Mouse (Mus musculus): ENCODE data around the gene March1. TPM values are rescaled to one million over a fixed set of nuclear protein-coding genes. Genes with fewer than 3 reads are reported as not detected.

Gene March1
- polyA plus RNA-seq, 1 experiment = 19.5 TPM

GRCm38 (mm10) chr8:66486084-66486763, 868.5 kb downstream of the March1 start, which contains the start of gene Tma16:
TSS of gene Tma16 (minus strand) at chr8:66486530.
- TF ChIP-seq CTCF (IDR thresholded peaks at IDR 0.05; ENCODE audit: borderline replicate concordance, extremely low read depth, insufficient read depth, insufficient read length) (no peak), POLR2A (IDR thresholded peaks at IDR 0.05; ENCODE audit: borderline replicate concordance, extremely low read depth, insufficient read depth, insufficient read length, poor library complexity, severe bottlenecking) (peak; percentile 29; the same call in 1 of the 2 replicates)
- DNase-seq (ENCODE audit: low read depth) = peak; percentile 96

- DNase-seq (ENCODE audit: low read depth) = no peak
- no peak for TF ChIP-seq POLR2A (IDR thresholded peaks at IDR 0.05; ENCODE audit: borderline replicate concordance, extremely low read depth, insufficient read depth, insufficient read length, poor library complexity, severe bottlenecking)
- TF ChIP-seq CTCF (IDR thresholded peaks at IDR 0.05; ENCODE audit: borderline replicate concordance, extremely low read depth, insufficient read depth, insufficient read length) = no peak
These were observed 870.9 kb downstream of the March1 start for GRCm38 (mm10) chr8:66488556-66488955.

GRCm38 (mm10) chr8:66490624-66491023, 872.9 kb downstream of the March1 start:
- DNase-seq (ENCODE audit: low read depth) = no peak
- TF ChIP-seq POLR2A (IDR thresholded peaks at IDR 0.05; ENCODE audit: borderline replicate concordance, extremely low read depth, insufficient read depth, insufficient read length, poor library complexity, severe bottlenecking) = no peak
- no peak for TF ChIP-seq CTCF (IDR thresholded peaks at IDR 0.05; ENCODE audit: borderline replicate concordance, extremely low read depth, insufficient read depth, insufficient read length)

GRCm38 (mm10) chr8:66494496-66494895, 876.8 kb downstream of the March1 start:
- TF ChIP-seq POLR2A (IDR thresholded peaks at IDR 0.05; ENCODE audit: borderline replicate concordance, extremely low read depth, insufficient read depth, insufficient read length, poor library complexity, severe bottlenecking) (no peak), CTCF (IDR thresholded peaks at IDR 0.05; ENCODE audit: borderline replicate concordance, extremely low read depth, insufficient read depth, insufficient read length) (no peak)
- no peak for DNase-seq (ENCODE audit: low read depth)

GRCm38 (mm10) chr8:66495726-66496125, 878.0 kb downstream of the March1 start:
- TF ChIP-seq POLR2A (IDR thresholded peaks at IDR 0.05; ENCODE audit: borderline replicate concordance, extremely low read depth, insufficient read depth, insufficient read length, poor library complexity, severe bottlenecking) (no peak), CTCF (IDR thresholded peaks at IDR 0.05; ENCODE audit: borderline replicate concordance, extremely low read depth, insufficient read depth, insufficient read length) (peak; percentile 92)
- DNase-seq (ENCODE audit: low read depth) = peak; percentile 67

- TF ChIP-seq POLR2A (IDR thresholded peaks at IDR 0.05; ENCODE audit: borderline replicate concordance, extremely low read depth, insufficient read depth, insufficient read length, poor library complexity, severe bottlenecking) (no peak), CTCF (IDR thresholded peaks at IDR 0.05; ENCODE audit: borderline replicate concordance, extremely low read depth, insufficient read depth, insufficient read length) (peak; percentile 59; the same call in 1 of the 2 replicates)
- DNase-seq (ENCODE audit: low read depth) = peak; percentile 83
These were observed 879.4 kb downstream of the March1 start for GRCm38 (mm10) chr8:66496998-66497577.

GRCm38 (mm10) chr8:66503381-66503780, 885.7 kb downstream of the March1 start:
- no peak for DNase-seq (ENCODE audit: low read depth)
- TF ChIP-seq POLR2A (IDR thresholded peaks at IDR 0.05; ENCODE audit: borderline replicate concordance, extremely low read depth, insufficient read depth, insufficient read length, poor library complexity, severe bottlenecking) (no peak), CTCF (IDR thresholded peaks at IDR 0.05; ENCODE audit: borderline replicate concordance, extremely low read depth, insufficient read depth, insufficient read length) (no peak)

GRCm38 (mm10) chr8:66511537-66511936, 893.8 kb downstream of the March1 start, which contains the start of gene Tktl2:
TSS of gene Tktl2 (plus strand) at chr8:66511756.
- no peak for TF ChIP-seq CTCF (IDR thresholded peaks at IDR 0.05; ENCODE audit: borderline replicate concordance, extremely low read depth, insufficient read depth, insufficient read length)
- DNase-seq (ENCODE audit: low read depth) = no peak

GRCm38 (mm10) chr8:66519149-66519548, 901.4 kb downstream of the March1 start:
- no peak for DNase-seq (ENCODE audit: low read depth)
- TF ChIP-seq POLR2A (IDR thresholded peaks at IDR 0.05; ENCODE audit: borderline replicate concordance, extremely low read depth, insufficient read depth, insufficient read length, poor library complexity, severe bottlenecking) (no peak), CTCF (IDR thresholded peaks at IDR 0.05; ENCODE audit: borderline replicate concordance, extremely low read depth, insufficient read depth, insufficient read length) (no peak)

GRCm38 (mm10) chr8:66520576-66520975, 902.9 kb downstream of the March1 start:
- TF ChIP-seq CTCF (IDR thresholded peaks at IDR 0.05; ENCODE audit: borderline replicate concordance, extremely low read depth, insufficient read depth, insufficient read length) (no peak), POLR2A (IDR thresholded peaks at IDR 0.05; ENCODE audit: borderline replicate concordance, extremely low read depth, insufficient read depth, insufficient read length, poor library complexity, severe bottlenecking) (no peak)
- no peak for DNase-seq (ENCODE audit: low read depth)
